Mouse (Mus musculus) heart, adult 8-10 months (tissue): ENCODE measurements around the gene Rasgrf2. TPM values are rescaled to one million over a fixed set of nuclear protein-coding genes. Genes with fewer than 3 reads are reported as not detected.

Experiments
- DNase-seq: peaks from one replicate; pipeline ENCODE4 v3.0.0; 2022; ENCODE audit warnings: low spot score
- total RNA-seq, 4 experiments: library from RNA; stranded (reverse); gene quantifications; 2 replicates each; pipeline ENCODE4 v1.2.4; 2022

Rasgrf2 gene
- total RNA-seq, 4 experiments from 2014 or later, result 8.8 to 15.9 (median 12.0) TPM

- DNase-seq, result no peak
Measured at GRCm38 (mm10) chr13:91955175-91955574, 176.3 kb downstream of the Rasgrf2 start.

- DNase-seq, result no peak
Measured at GRCm38 (mm10) chr13:91940113-91940512, 191.3 kb downstream of the Rasgrf2 start.

DNA sequence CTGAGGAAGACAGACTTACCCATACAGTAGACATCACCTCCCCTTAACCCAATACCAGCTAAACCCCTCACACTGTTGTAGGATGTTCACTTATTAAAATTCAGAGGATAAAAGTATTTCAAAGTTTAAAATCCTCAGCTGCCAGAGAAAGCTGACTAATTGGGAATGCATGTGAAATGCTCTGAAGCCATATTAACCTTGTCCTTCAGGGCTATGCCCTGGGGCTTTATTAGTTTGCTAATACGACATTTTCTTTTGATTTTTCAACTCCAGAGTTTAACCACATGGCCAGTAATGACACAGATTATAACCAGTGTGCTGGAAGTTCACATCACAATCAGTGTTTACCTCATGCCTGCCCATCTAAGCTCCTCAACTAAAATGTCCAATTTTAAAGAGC is 192.6 kb downstream of the Rasgrf2 start:
- DNase-seq, result no peak

GRCm38 (mm10) chr13:91937232-91937631 is 194.2 kb downstream of the Rasgrf2 start:
- DNase-seq, result no peak

DNA sequence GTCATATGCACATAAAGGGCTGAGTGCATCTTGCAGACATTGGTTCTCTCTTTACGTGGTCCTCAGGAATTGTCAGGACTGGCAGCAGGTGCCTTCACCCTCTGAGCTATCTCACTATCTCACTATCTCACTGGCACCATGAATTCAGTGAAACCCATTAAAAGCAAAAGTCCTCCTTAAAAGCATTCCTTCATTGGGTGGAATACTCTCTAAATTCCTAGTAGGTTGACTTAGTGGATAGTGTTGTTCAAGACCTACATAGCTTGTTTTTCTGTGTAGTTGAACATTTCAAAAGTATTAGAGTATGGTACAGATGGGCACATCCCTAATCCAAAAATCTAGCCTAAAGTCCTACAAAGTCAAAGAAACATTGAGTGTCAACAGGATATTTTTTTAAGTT is 199.3 kb downstream of the Rasgrf2 start:
- DNase-seq, result no peak

DNA sequence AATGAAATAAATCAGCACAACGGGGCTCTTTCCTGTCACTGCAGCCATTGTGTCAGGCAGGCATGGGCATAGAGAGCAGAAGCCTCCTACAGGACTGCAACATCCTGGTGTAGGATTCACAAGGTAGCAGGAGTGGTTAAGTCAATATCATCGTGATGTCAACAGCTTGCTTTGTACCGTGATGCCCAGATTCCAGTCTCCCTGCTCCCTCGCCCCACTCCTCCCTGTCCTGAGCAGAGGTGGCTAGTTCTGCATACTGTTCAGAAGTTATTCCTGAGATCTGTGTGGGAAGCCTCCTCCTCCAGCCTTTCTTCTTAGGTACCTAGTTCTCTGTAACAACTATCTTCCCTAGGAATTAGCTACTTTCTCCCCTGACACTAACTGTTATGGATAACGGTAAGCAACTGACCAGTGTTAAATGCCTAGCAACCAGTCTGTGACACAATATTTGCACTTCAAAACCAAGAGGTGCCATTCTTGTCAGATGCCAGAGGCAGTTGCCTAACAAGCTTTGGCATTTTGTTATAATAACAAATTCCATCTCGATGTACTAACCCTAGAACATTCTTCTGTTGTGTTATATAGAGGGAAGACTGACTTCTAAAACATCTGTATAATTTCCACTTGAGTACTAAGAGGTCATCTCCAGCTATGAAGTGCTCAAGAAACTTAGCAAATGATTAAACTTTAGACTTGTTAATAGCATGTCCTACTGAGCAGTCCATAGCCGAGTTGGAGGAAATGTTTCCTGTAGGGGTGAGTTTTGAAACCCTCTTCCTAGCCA is 201.3 kb downstream of the Rasgrf2 start:
- DNase-seq, result no peak

GRCm38 (mm10) chr13:91928605-91929389 is 202.7 kb downstream of the Rasgrf2 start:
- DNase-seq, result no peak

- DNase-seq, result no peak
Measured at GRCm38 (mm10) chr13:91921010-91921409, 210.4 kb downstream of the Rasgrf2 start.

DNA sequence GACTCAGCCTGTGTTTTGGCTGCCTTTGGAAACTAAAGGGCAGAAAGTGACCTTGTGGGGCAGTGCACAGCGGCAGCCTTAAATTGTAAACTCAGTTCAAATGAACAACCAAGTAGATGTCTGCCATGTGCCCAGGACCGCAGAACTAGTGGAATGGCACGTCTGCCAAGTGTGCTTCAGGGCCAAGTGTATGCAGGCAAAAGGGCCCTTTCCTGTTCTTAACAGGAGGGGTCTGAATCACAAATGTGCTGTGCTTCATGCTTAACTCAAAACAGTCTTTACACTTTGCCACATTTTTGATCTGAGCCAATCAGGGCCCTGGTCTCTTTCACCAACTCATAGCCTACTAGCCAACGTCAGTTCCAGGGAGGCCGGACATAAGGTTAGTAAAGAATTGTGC is 212.7 kb downstream of the Rasgrf2 start:
- DNase-seq, result no peak

- DNase-seq, result no peak
Measured at GRCm38 (mm10) chr13:91917835-91918234, 213.6 kb downstream of the Rasgrf2 start.

DNA sequence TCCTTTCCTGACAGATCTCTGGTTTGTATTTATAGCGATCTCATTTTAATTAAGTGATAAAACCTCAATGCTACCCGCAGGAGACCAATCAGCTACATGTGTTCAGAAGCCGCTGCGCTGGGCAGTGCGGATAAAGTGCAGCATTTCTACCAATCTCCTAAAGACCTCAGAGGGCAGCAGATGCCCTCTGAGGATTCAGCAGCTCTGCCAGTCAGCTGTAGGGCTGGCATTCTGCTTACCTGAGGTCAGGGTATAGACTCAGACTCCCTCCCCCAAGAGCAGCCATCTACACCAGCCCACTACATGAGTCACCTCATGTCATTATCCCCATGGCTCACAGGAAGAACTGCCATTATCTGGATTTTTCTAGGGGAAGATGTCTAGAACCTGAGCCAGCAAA is 215.1 kb downstream of the Rasgrf2 start:
- no peak for DNase-seq

DNA sequence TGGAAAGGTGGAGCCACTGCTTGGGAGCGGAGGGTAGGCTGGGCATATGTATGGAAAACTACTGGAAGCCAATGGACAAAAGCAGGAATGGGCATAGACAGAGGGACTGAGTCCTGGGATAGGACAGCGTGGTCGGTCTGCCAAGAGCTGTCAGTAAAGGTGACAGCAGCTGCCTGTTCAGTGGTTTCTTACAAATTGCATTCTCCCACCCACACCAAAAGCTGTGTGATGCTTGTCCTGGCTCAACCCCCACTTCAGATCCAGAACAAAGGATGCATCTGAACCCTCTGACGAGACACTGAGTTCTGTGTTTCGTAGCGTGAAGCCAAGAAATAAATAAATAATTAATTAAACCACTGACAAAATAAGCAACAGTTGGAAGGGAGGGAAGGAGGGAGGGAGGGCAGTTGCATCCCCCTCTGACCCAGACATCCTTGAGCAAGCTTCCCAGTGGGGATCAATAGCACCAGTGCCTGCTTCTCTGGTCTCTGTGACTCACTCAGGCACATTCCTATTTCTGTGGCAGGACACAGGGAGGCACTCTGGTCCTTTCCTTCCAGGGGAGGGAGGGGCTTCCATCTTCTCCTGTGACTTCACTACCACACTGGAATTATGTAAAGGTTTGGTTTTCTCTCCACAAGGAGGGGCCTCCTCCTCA is 215.7 kb downstream of the Rasgrf2 start:
- DNase-seq, result no peak

DNA sequence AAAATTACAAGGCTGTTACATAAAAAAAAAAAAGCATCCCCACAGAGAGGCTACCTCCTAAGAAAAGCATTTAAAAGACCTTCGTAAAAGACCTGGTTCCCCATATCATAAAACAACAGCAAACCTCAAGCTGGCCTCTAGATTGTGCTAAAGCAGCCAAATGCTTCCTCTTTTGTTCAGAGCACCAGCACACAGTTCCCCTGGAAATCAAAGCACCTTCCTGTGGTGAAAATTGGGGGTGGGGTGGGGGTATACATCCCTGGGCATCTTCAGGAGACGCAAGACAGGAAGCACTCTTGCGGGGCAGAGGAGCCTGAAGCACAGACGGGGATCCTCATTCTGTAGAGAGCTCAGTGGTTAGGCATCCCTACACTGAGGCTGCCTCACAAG is 216.3 kb downstream of the Rasgrf2 start:
- DNase-seq, result no peak

- DNase-seq, result no peak
Measured at GRCm38 (mm10) chr13:91911652-91912051, 219.8 kb downstream of the Rasgrf2 start.

DNA sequence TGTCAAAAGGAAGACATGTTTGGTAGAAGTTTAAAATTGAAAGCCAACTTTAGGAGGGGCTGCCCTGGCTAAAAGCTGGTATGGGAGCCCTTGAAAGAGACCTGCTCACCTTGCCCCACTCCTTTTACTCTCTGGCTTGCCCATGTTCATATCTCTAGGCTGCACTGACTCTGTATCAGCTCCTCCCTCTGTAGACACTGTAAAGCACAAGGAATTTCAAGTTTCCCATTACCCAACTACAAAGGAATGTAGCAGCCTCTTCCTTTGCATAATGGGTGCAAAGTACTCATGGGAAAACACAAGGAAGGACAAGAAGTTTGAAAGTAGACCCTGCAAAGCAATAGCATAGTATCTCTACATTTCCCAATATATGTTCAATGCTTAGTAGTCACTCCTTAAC is 220.2 kb downstream of the Rasgrf2 start:
- DNase-seq, result no peak

- DNase-seq, result peak; percentile 77
Measured at GRCm38 (mm10) chr13:91908202-91908980, 223.1 kb downstream of the Rasgrf2 start.

GRCm38 (mm10) chr13:91906338-91906737 is 225.1 kb downstream of the Rasgrf2 start:
- DNase-seq, result no peak

- DNase-seq, result no peak
Measured at GRCm38 (mm10) chr13:91896476-91896875, 235.0 kb downstream of the Rasgrf2 start.

DNA sequence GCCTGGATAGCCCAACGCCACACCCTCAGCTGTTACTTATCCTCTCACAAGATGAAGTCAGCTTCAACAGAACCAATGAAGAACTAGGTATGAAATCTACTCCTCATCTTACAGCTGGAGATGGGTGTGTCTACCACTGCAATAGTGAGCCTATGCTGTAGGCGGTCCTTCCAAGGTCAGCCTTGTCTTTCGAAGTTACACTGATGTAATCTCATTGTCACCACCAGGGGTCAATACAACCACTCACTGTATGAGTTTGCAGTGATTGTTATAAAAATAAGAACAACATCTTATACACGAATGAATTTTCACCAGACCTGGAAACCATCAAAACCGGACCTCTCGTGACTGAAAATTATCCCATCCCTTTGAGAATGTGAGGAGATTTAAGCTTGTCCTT is 238.3 kb downstream of the Rasgrf2 start:
- no peak for DNase-seq

GRCm38 (mm10) chr13:91890031-91890619 is 241.3 kb downstream of the Rasgrf2 start:
- no peak for DNase-seq

DNA sequence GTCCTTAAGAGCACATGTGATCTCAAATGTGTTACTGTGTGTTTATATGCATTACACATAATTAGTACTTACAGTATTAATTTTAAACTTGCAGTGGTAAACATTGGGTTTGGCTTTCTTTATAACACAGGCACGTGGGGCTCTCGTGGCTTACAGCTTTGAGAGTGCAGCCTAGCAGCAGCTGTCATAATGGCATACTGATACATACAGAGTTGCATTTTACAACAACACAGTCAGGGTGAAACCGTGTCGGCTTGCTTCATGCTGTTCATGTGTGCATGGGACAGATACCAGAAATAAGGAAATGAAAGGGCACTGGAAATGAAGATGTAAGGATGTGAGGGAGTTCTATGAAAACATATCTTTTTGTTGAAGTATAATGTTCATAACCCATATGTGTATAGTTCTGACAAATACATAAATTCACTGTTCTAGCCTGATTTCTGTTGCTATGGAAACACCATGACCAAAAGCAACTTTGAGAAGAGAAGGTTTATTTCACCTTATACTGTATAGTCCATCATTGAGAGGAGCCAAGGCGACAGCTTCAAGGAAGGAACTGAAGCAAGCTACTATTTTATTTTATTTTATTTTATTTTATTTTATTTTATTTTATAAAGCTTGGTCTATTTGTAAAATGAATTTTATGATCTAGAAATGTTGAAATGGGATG is 246.6 kb downstream of the Rasgrf2 start:
- DNase-seq, result no peak
